ENCODE assay signal across 16 mouse cellular contexts in genomic region chr10:62892549-62893232, GRCm38 (mm10).
"Had no signal": no experiment of that assay in that cellular context is flagged by ENCODE, and none has a peak within 500 bp of the region (broad histone marks: within the 10 kb centered on the region; RNA-seq: fewer than 3 reads in every experiment).

No protein-coding gene starts in this region.

- H3K27me3 ChIP-seq: kidney, embryonic 15.5 days; limb, embryonic 12.5 days; midbrain, embryonic 15.5 days had no signal

- H3K36me3 ChIP-seq: kidney, embryonic 15.5 days; limb, embryonic 12.5 days; midbrain, embryonic 15.5 days had no signal

- H3K9me3 ChIP-seq: kidney, embryonic 15.5 days; limb, embryonic 12.5 days; megakaryocyte, embryonic 14.5 days; midbrain, embryonic 15.5 days had no signal

- H3K27ac ChIP-seq: kidney, embryonic 15.5 days; limb, embryonic 12.5 days; liver, embryonic 14.5 days; midbrain, embryonic 15.5 days had no signal

- DNase-seq: kidney, postnatal 25 days; layer of hippocampus, adult 9-11 months; layer of hippocampus, postnatal 36 days; liver; lung, adult 2 months; lung, postnatal 4 days; right cerebral cortex, postnatal 14 days; thymus, adult 18-20 months; thymus, postnatal 14 days had no signal

- ATAC-seq: lung, postnatal 0 days; midbrain, embryonic 15.5 days had no signal

- H3K4me1 ChIP-seq: kidney, embryonic 15.5 days; limb, embryonic 12.5 days; midbrain, embryonic 15.5 days had no signal

- H3K4me3 ChIP-seq: kidney, embryonic 15.5 days; limb, embryonic 12.5 days; megakaryocyte, embryonic 14.5 days; midbrain, embryonic 15.5 days had no signal

- H3K4me2 ChIP-seq: kidney, embryonic 15.5 days; limb, embryonic 12.5 days; midbrain, embryonic 11.5 days; midbrain, embryonic 15.5 days had no signal

- H3K9ac ChIP-seq: kidney, embryonic 15.5 days; limb, embryonic 12.5 days; liver, embryonic 14.5 days; midbrain, embryonic 15.5 days had no signal
